Mouse (Mus musculus) thymus, postnatal 36 days (tissue): ENCODE measurements around the gene Kirrel.

Experiments
- DNase-seq, 2 experiments: peaks; one replicate each; pipeline ENCODE4 v3.0.0; 2022; ENCODE audit warnings: mixed read lengths in 2 of 2

Kirrel gene

GRCm38 (mm10) chr3:87174096-87174768 lies at the start of gene Kirrel:
Gene Kirrel, minus strand, starts transcription at chr3:87174747.
- peak; percentile 36 to 58 for DNase-seq

GRCm38 (mm10) chr3:87223636-87224035 lies 49.1 kb upstream of the Kirrel start:
- DNase-seq = no peak

GRCm38 (mm10) chr3:87222346-87222745 lies 47.8 kb upstream of the Kirrel start:
- DNase-seq = no peak

GRCm38 (mm10) chr3:87215176-87215575 lies 40.6 kb upstream of the Kirrel start:
- no peak for DNase-seq

- no peak for DNase-seq
Measured at GRCm38 (mm10) chr3:87214221-87214864, 39.8 kb upstream of the Kirrel start.

GRCm38 (mm10) chr3:87206336-87207075 lies 32.0 kb upstream of the Kirrel start:
- DNase-seq = no peak

- DNase-seq = no peak
Measured at GRCm38 (mm10) chr3:87196637-87197036, 22.1 kb upstream of the Kirrel start.

GRCm38 (mm10) chr3:87195041-87195440 lies 20.5 kb upstream of the Kirrel start:
- DNase-seq = no peak

GRCm38 (mm10) chr3:87194591-87194990 lies 20.0 kb upstream of the Kirrel start:
- no peak for DNase-seq

- no peak for DNase-seq
Measured at GRCm38 (mm10) chr3:87193756-87194155, 19.2 kb upstream of the Kirrel start.

- DNase-seq = no peak
Measured at GRCm38 (mm10) chr3:87193352-87193751, 18.8 kb upstream of the Kirrel start.

GRCm38 (mm10) chr3:87176687-87177086 lies 2.1 kb upstream of the Kirrel start:
- DNase-seq = no peak

GRCm38 (mm10) chr3:87175438-87175815 lies 880 bp upstream of the Kirrel start:
- no peak for DNase-seq

GRCm38 (mm10) chr3:87174769-87175437 lies 356 bp upstream of the Kirrel start:
- DNase-seq = no peak

GRCm38 (mm10) chr3:87173486-87174085 lies 961 bp downstream of the Kirrel start:
- DNase-seq = no peak

GRCm38 (mm10) chr3:87173103-87173444 lies 1.5 kb downstream of the Kirrel start:
- DNase-seq = no peak

GRCm38 (mm10) chr3:87172351-87173102 lies 2.0 kb downstream of the Kirrel start:
- DNase-seq = no peak

- DNase-seq = no peak
Measured at GRCm38 (mm10) chr3:87171201-87172100, 3.1 kb downstream of the Kirrel start.

GRCm38 (mm10) chr3:87169402-87170015 lies 5.0 kb downstream of the Kirrel start:
- DNase-seq = no peak

GRCm38 (mm10) chr3:87168756-87169155 lies 5.8 kb downstream of the Kirrel start:
- no peak for DNase-seq

GRCm38 (mm10) chr3:87167621-87168020 lies 6.9 kb downstream of the Kirrel start:
- no peak for DNase-seq
